Mouse (Mus musculus) B cell, adult 2 months (primary cell): ENCODE measurements around the gene Trappc1.

Experiments used
- DNase-seq, 2 experiments: peaks; one replicate each; pipeline ENCODE4 v3.0.0; 2022

Gene Trappc1

DNA sequence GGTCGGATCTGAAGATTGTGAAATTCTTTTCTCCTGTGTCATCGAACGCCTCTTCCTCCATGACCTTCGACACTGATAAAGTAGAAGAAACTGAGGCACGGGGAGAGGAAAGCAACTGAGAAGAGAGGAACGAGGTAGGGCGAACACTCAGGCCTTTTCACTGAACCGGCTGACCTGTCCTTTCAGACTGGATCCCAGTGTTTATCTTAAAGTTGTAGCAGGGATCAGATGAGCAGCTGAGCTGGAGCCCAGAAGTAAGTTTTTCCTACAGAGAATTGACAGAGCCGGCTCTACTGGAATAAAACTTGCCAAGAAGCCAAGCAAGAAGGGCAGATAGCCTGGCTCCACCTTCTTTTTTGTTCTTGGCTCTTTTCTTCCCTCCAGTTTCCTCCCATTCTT lies 47.0 kb downstream of the Trappc1 start:
- no peak for DNase-seq

DNA sequence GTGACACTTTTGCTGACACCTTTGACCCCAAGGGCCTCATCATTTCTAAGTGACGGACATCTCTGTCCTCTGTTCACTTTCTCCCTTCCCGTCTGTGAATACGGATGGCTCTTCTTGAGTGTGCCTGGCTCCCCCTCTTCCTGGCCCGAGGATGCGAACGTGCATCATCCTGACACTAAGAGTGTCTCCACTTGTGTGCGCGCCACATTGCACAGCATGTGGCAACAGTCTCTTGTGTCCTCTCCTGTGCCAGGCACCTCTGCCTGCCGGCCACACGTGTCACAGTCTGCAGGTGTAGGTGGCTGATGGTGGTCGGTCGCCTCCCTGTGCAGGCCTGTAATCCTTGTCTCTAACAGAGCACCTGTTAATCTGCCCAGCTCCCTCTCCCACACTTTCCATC lies 47.8 kb downstream of the Trappc1 start:
- no peak for DNase-seq

DNA sequence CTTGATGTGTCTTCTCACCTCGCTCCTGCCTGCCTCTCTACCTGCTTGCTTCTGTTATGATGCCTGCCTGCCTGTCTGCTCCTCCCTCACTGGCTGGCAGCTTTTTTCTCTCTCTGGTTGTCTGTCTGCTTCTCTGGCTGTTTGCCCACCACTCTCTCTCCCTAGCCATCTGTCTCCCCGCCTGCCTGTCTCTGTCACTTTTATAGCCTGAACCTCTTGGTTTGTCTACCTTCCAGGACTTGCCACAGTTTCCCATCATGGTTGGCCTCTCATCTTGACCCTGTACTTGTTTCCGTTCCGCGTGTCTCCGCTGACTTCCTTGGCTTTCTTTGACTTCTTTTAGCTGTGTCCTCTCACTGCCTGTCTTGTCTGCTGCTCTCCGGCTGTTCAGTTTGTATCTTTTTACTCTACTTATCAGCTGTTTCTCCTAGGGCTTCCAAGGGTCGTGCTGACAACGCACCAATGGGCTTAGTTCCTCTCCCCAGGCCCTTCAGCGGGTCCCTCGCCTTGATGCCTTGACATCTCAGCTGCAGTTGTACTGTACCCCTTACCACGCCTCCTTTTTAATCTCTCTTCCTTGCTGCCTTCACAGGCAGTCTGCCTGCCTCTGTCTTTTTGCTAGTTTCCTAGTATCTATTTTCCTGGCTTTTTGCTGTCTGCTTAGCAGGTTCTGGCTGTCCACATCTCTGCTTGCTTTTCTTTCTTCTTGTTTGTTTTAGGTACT lies 48.4 kb downstream of the Trappc1 start:
- no peak for DNase-seq

DNA sequence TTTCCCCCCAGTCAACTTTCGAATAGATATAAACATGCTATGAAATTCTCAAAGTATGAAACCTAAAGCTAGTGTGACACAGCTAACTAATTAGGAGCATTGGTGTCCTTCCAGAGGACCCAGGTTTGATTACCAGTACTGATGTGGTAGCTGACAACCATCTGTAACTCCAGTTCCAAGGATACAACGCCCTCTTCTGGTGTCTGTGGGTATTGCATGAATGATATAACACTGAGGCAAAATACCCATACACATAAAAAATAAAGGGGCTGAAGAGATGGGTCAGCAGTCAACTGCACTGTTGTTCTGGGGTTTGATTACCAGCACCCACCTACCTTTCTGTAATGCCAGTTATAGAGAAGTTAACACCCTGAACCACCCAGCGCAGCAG lies 49.0 kb downstream of the Trappc1 start:
- peak; percentile 54 to 62 for DNase-seq

DNA sequence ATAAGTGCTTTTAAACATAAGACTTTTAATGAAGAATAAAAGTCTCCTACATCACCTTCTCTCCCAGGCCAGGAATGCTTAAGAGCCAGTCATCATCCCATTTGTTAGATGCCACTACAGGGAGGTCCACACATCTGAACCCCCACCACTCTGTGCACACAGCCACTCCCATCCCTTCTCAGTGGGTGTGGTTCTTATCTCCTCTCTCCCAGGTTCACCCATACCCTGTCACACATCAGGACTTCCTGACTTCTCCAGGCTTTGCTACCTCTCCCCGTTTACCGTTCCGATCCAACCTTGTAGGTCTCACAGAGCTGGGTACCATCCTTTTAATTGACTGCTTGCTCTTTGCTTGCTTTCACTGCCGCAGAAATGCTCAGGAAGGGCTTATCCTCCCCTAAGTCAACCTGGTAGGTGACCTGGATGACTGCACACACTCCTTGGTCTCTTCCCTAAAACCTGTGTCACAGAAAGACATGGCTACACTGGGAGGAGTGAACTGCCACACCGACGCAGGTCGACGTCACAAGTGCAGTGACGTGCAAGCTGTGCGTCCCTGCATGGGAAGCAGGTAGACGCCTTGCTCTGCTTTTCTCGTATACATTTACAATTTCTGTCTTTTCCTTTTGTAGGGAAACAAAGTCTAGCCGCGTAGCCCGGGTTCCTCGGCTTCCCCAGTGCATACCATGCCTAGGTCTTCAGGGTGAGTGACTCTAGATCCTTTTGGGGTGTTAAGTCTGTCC lies 49.6 kb downstream of the Trappc1 start:
- DNase-seq, result no peak
